Mouse (Mus musculus) urinary bladder, postnatal 0 days (tissue): ENCODE results near the gene Cfh. TPM values are rescaled to one million over a fixed set of nuclear protein-coding genes. Genes with fewer than 3 reads are reported as not detected.

ENCODE experiments used
- polyA plus RNA-seq: library from polyadenylated mRNA; unstranded; fragments of >200 nt; fragmentation: Nextera tagmentation; extraction: Ambion mirVana; gene quantifications from 2 replicates; pipeline ENCODE4 v1.2.1, GENCODE M21; 2015

Cfh gene
- 14.9 and 24.8 TPM in 2 replicates for polyA plus RNA-seq

DNA sequence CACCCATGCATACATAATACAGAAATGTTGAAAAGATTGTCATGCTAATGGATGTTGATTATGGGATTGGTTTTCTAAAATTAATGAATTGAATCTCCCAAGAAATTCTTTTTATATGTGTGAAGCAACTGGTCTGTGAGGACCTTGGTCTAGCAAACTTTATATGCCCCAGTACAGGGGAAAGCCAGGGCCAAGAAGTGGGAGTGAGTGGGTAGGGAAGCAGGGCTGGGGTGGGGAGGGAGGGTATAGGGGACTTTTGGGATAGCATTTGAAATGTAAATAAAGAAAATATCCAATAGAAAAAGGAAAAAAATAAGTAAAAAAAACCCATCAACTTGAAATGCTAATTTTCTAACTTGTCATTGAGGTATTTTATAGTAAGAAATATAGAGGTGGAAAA lies at the start of gene Cfh:
Cfh (minus strand) TSS at position 101 of the 400 bp plus-strand sequence.

Other genes with a start within 250 kb of the Cfh start
- 0.52 and 0.57 TPM in 2 replicates for gene Kcnt2, start 62.4 kb upstream of the Cfh start, polyA plus RNA-seq